Mouse (Mus musculus) liver, embryonic 16.5 days (tissue): ENCODE data around the gene Gm10188. TPM values are rescaled to one million over a fixed set of nuclear protein-coding genes. Genes with fewer than 3 reads are reported as not detected.

Experiments used
- ATAC-seq: fragments of 200-750 bp; cut with Nextera tagmentation; 2 replicates; pipeline ENCODE4 v1.8.0; 2017; ENCODE audit warnings: low read depth, mild to moderate bottlenecking, moderate number of reproducible peaks, moderate library complexity
- H3K27ac ChIP-seq: fragments of 300-500 bp; sonication (generic); 2 replicates; pipeline ENCODE4 v1.5.1; 2014; ENCODE audit warnings: mild to moderate bottlenecking, low read length
- H3K27me3 ChIP-seq: fragments of 300-500 bp; sonication (generic); 2 replicates; pipeline ENCODE4 v1.6.1; 2014; ENCODE audit warnings: low read depth, low read length, mixed read lengths; ENCODE audit not compliant: control insufficient read depth, insufficient read depth
- H3K36me3 ChIP-seq: fragments of 300-500 bp; sonication (generic); 2 replicates; pipeline ENCODE4 v1.6.1; 2014; ENCODE audit warnings: mild to moderate bottlenecking; ENCODE audit not compliant: control insufficient read depth, insufficient read depth
- H3K4me1 ChIP-seq: fragments of 300-500 bp; sonication (generic); 2 replicates; pipeline ENCODE4 v1.6.1; 2014; ENCODE audit warnings: low read depth, low read length, mixed read lengths; ENCODE audit not compliant: control insufficient read depth
- H3K4me2 ChIP-seq: fragments of 300-500 bp; sonication (generic); 2 replicates; pipeline ENCODE4 v1.6.1; 2014; ENCODE audit warnings: low read depth, low read length, mixed read lengths
- H3K4me3 ChIP-seq: fragments of 300-500 bp; sonication (generic); 2 replicates; pipeline ENCODE4 v1.5.1; 2014; ENCODE audit warnings: low read depth, mild to moderate bottlenecking, low read length
- H3K9ac ChIP-seq: fragments of 300-500 bp; sonication (generic); 2 replicates; pipeline ENCODE4 v1.6.1; 2014; ENCODE audit warnings: low read depth, low read length
- H3K9me3 ChIP-seq: fragments of 300-500 bp; sonication (generic); replicated peaks from 2 replicates; pipeline ENCODE4 v1.6.1; 2016; ENCODE audit warnings: low read length; ENCODE audit not compliant: control insufficient read depth
- WGBS: fragments of 180-500 bp; shearing (Covaris S2); extraction: QIAGEN DNeasy Blood & Tissue Kit; methylation state at CpG from one replicate; pipeline ENCODE4 v1.1.7; 2014; ENCODE audit not compliant: insufficient replicate concordance; 5-methylcytosine and 5-hydroxymethylcytosine counted together
- polyA plus RNA-seq: library from polyadenylated mRNA; unstranded; fragments of >200 nt; fragmentation: Nextera tagmentation; extraction: Ambion mirVana; gene quantifications from 2 replicates; pipeline ENCODE4 v1.2.1, GENCODE M21; 2015

Gene Gm10188
- polyA plus RNA-seq, 1 experiment from 2014 or later, result not detected

DNA sequence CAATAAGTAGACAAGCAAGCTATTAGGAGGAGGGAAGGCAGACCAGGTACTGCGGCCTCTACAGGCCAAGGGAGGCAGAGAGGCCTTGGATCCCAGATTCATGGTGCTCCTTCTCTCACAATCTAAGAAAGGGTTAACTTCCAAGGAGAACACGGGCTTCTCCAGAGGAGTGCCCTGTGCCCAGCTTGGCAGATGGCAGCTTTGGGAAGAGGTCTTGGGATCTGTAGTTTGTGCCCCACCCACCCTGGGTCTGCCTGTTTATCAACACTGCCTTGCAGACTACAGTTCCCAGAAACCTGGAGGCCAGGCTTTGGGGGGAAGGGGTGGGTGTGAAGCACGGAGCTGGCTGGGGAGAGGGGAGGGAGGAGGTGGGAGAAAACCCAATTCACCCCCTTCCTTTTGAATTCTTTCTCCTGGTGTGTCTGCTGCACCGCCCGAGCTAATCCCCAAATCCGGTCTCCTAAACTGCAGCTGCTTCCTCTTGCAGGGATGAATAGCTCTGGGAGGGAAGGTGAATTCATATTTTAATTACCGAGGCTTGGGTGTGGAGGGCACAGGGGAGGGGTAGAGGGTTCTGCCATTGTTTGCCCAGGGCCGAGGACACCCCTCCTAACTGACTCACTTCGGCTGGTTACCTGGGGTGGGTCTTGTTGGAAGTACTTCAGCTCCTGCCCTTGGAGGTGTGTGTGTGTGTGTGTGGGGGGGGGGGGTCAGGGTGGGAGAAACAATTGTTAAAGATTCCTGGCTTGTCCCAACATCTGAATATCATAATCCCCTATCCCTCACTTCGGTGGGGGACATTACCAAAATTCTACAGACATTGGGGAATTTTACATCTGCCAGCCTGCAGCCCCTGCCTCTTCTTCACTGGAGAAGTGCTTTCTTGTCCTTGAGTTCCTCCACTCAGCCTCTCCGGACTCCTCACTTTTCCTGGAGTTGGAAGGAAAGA, 28.7 kb downstream of the Gm10188 start:
- H3K4me2 ChIP-seq, result no peak overlapping the region
- no peak overlapping the region for H3K9ac ChIP-seq
- H3K9me3 ChIP-seq, result no peaks in the 10 kb centered on the region
- ATAC-seq, result no peak
- WGBS, result 21% methylated on average over 11 of the region's 11 CpGs
- no peaks in the 10 kb centered on the region for H3K36me3 ChIP-seq
- H3K27me3 ChIP-seq, result peaks cover 28% of the 10 kb centered on the region
- H3K4me3 ChIP-seq, result no peak overlapping the region
- H3K27ac ChIP-seq, result no peak overlapping the region
- no peaks in the 10 kb centered on the region for H3K4me1 ChIP-seq

DNA sequence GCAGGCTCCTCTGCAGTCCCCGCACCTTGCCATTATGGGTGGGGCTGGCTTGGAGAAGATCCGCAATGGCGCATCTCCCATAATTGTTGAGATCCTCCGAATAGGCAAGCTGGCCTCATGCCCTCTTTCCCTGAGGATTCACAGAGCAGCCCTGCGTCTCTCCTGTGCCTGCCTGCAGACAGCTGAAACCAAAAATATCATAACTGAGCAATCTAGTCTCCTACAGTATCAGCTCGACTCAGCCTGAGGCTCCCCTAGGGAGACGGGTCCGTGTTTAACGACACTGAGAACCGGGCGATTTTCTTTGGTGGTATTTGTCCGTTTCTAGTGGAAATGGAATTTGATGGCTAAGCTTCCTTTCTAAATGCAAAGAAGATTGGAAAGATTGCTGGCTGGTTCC, 29.6 kb downstream of the Gm10188 start:
- H3K36me3 ChIP-seq, result no peaks in the 10 kb centered on the region
- H3K9ac ChIP-seq, result no peak overlapping the region
- no peaks in the 10 kb centered on the region for H3K4me1 ChIP-seq
- 15% methylated on average over 12 of the region's 12 CpGs for WGBS
- no peak overlapping the region for H3K4me2 ChIP-seq
- ATAC-seq, result no peak
- no peaks in the 10 kb centered on the region for H3K9me3 ChIP-seq
- H3K27me3 ChIP-seq, result peaks cover 34% of the 10 kb centered on the region
- no peak overlapping the region for H3K4me3 ChIP-seq
- no peak overlapping the region for H3K27ac ChIP-seq

DNA sequence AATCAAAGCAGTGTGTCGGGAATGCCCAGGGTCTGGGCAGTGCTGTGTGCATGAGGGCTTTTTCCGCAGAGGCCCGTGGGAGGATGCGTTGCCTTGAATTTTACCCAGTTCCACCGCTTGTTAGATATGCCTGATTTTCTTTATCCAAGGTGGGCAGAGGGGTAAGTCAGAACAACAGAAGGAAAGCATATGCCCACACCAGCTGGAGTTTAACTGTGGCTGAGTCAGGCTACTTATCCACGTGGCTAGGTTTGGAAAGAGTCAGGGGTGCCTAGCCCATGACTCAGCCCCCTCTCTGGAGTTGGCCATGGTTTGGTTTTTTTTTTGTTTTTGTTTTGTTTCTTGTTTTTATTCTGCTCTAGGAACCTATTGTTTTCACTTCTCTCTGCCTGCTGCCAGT, 30.3 kb downstream of the Gm10188 start:
- H3K27me3 ChIP-seq, result peaks cover 35% of the 10 kb centered on the region
- no peaks in the 10 kb centered on the region for H3K4me1 ChIP-seq
- no peak overlapping the region for H3K27ac ChIP-seq
- no peaks in the 10 kb centered on the region for H3K9me3 ChIP-seq
- H3K36me3 ChIP-seq, result no peaks in the 10 kb centered on the region
- WGBS, result 57% methylated on average over 6 of the region's 6 CpGs
- no peak overlapping the region for H3K4me2 ChIP-seq
- ATAC-seq, result no peak
- H3K9ac ChIP-seq, result no peak overlapping the region
- no peak overlapping the region for H3K4me3 ChIP-seq

DNA sequence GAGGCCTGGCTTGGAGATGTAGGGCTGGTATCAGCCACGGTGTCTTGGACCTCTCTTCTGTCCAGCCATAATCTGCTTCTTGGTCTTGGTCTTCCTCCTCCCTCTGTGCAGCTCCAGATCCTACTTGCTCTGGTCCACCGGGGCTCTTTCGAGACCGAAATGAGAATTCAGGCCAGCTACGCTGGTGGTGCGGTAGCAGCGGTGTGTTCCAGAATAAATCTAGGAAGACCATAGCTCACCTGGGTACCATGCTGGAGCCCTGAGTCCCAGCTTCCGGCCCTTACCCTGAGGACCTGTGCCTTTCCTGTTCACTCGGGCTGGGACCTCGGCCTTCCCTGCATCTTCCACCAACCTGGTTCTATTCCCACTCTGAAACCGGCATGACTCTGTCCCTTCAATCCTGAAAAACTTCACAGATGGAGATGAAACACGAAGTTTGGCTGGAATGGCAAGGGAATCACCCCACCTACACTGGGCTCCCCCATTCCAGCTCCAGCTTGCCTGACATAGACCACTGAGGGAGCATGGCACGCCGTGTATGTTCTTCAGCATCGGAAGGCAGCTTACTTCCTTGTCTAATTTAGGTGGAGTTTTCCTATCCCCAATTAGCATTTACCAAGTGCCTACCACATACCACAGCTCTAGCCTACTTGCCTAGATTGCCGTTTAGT, 31.0 kb downstream of the Gm10188 start:
- peaks cover 42% of the 10 kb centered on the region for H3K27me3 ChIP-seq
- no peaks in the 10 kb centered on the region for H3K36me3 ChIP-seq
- 66% methylated on average over 16 of the region's 16 CpGs for WGBS
- no peaks in the 10 kb centered on the region for H3K4me1 ChIP-seq
- no peak overlapping the region for H3K4me2 ChIP-seq
- H3K4me3 ChIP-seq, result no peak overlapping the region
- no peak overlapping the region for H3K9ac ChIP-seq
- ATAC-seq, result no peak
- H3K27ac ChIP-seq, result no peak overlapping the region
- H3K9me3 ChIP-seq, result no peaks in the 10 kb centered on the region

DNA sequence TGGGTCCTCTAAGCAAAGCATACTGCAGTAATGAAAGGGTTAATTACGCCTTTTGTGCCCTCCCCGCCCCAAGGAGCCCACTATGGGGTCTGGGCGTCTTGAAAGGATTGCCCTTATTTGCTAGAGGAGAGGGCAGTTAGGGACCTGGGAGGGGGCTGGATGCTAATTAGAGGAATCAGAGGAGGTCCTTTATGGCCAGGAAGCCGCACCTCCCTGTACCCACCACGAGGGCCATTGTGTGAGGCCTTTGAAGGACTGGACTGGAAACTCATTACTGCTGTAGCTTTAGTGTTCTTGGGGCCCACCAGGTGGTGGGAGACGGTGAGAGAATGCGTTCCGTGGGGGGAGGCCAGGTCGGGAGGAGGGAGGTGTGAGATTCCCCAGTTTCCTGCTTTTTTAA, 31.9 kb downstream of the Gm10188 start:
- Histone ChIP-seq H3K4me2 (no peak overlapping the region), H3K27ac (no peak overlapping the region), H3K27me3 (peaks cover 50% of the 10 kb centered on the region), H3K4me1 (no peaks in the 10 kb centered on the region), H3K9ac (no peak overlapping the region), H3K36me3 (no peaks in the 10 kb centered on the region), H3K4me3 (no peak overlapping the region), H3K9me3 (no peaks in the 10 kb centered on the region)
- 16% methylated on average over 9 of the region's 9 CpGs for WGBS
- no peak for ATAC-seq

DNA sequence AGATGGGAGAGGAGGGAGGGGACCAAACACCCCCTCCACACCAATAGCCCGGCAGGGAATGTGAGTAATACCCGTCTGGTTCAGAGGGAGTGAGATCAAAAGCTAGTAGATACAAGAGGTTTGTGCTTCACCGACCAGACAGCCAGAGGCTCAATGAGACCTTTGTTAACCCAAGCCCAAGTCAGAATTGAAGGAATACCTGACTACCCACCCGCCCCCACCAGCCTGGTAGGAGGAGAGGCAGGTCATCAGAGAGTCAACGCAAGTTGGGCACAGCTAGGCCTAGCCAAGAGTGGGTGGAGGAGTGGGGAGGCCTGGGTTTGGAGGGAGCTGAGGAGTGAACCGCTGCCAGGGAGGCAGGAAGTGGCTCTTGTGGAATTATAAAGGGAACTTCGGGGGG, 33.2 kb downstream of the Gm10188 start:
- no peak overlapping the region for H3K4me3 ChIP-seq
- H3K4me2 ChIP-seq, result no peak overlapping the region
- H3K4me1 ChIP-seq, result no peaks in the 10 kb centered on the region
- H3K9me3 ChIP-seq, result no peaks in the 10 kb centered on the region
- H3K36me3 ChIP-seq, result no peaks in the 10 kb centered on the region
- H3K27ac ChIP-seq, result no peak overlapping the region
- no peak overlapping the region for H3K9ac ChIP-seq
- ATAC-seq, result no peak
- H3K27me3 ChIP-seq, result peaks cover 62% of the 10 kb centered on the region
- 38% methylated on average over 7 of the region's 7 CpGs for WGBS

DNA sequence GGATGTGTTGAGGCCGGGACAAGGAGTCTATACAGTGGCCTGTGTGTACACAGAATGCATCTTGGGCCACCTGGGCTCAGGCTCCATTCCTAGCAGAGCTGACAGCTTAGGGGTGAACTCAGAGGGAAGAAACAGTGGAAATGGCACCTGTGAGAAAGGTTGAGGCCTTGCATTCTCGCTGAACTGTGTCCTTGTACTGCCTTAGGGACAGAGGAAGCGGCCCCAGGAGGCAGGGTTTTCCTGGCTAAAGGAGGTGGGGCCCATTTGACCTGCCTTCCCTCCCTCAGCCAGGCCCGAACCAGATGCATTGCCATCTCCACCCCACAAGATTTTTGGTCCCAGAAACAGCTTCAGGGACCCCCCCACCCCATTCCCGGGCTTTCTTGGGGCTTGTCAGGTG, 33.9 kb downstream of the Gm10188 start:
- H3K36me3 ChIP-seq, result no peaks in the 10 kb centered on the region
- peaks cover 2% of the 10 kb centered on the region for H3K4me1 ChIP-seq
- 38% methylated on average over 5 of the region's 5 CpGs for WGBS
- no peak for ATAC-seq
- H3K4me2 ChIP-seq, result no peak overlapping the region
- H3K27ac ChIP-seq, result no peak overlapping the region
- no peak overlapping the region for H3K9ac ChIP-seq
- H3K9me3 ChIP-seq, result no peaks in the 10 kb centered on the region
- no peak overlapping the region for H3K4me3 ChIP-seq
- peaks cover 67% of the 10 kb centered on the region for H3K27me3 ChIP-seq

DNA sequence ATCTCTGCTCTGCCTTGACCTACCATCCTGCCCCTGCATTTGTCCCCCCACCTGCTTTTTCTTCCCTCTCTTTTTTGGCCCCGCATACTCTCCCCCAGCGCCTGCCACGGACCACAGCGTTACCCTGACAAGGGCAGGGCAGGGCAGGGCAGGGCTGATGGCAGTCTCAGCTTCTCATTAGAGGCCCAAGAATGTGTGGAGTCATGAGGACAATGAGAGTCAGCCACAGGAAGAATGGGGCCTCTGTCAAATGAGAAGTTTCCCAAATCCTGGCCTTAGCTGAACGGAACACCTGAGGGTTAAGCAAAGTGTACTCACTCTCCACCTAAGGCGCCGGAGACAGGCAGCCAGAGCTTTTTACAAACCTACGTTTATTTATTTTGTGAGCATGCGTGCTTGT, 34.5 kb downstream of the Gm10188 start:
- Histone ChIP-seq H3K4me1 (peaks cover 4% of the 10 kb centered on the region), H3K4me3 (no peak overlapping the region), H3K36me3 (no peaks in the 10 kb centered on the region), H3K27me3 (peaks cover 73% of the 10 kb centered on the region), H3K9ac (no peak overlapping the region), H3K27ac (no peak overlapping the region), H3K4me2 (no peak overlapping the region), H3K9me3 (no peaks in the 10 kb centered on the region)
- WGBS, result 55% methylated on average over 9 of the region's 9 CpGs
- no peak for ATAC-seq

DNA sequence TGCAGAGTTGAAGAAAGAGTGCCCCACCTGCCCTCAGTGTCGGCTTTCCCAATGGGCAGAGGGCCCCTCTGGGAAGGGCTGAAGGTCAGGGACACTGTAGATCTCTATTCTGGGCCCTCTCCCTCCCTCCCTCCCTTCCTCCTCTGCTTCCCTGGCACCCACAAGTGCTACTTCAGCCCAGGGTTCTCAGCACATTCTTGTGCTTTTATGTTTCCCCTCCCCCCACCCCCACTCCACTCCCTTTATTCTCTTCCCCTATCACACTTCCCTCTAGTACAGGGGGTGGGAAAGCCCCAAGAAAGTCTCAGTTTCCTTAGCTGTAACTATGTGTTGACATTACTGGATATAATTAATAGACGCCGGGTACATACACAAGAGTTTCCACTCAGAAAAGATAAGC, 34.9 kb downstream of the Gm10188 start:
- H3K36me3 ChIP-seq, result no peaks in the 10 kb centered on the region
- peaks cover 4% of the 10 kb centered on the region for H3K4me1 ChIP-seq
- no peak overlapping the region for H3K4me2 ChIP-seq
- ATAC-seq, result no peak
- H3K27me3 ChIP-seq, result peaks cover 74% of the 10 kb centered on the region
- H3K27ac ChIP-seq, result no peak overlapping the region
- no peaks in the 10 kb centered on the region for H3K9me3 ChIP-seq
- H3K4me3 ChIP-seq, result no peak overlapping the region
- 42% methylated on average over 3 of the region's 3 CpGs for WGBS
- H3K9ac ChIP-seq, result no peak overlapping the region
